Mouse (Mus musculus): Measurements from ENCODE around the gene Tgfbrap1. TPM values are rescaled to one million over a fixed set of nuclear protein-coding genes. Genes with fewer than 3 reads are reported as not detected.
A peak's percentile ranks its signal among the peaks of the same experiment; 100 is the strongest.
"Not testable (repeated sequence)": the region's sequence is repeated elsewhere in the genome, so short reads cannot be mapped to it uniquely, and the experiment has no call there.

Gene Tgfbrap1
- total RNA-seq, 4 experiments from 2014 or later: 40.2 to 44.5 (median 41.7) TPM

- no peak for DNase-seq (ENCODE audit: low spot score in 2 of 2)
Observed at GRCm38 (mm10) chr1:43036014-43036413, 62.4 kb downstream of the Tgfbrap1 start.

- not testable (repeated sequence) for DNase-seq (ENCODE audit: low spot score in 2 of 2)
Observed at GRCm38 (mm10) chr1:43015153-43015685, 83.2 kb downstream of the Tgfbrap1 start.

- DNase-seq (ENCODE audit: low spot score in 2 of 2): no peak
Observed at GRCm38 (mm10) chr1:43010461-43010860, 88.0 kb downstream of the Tgfbrap1 start.

GRCm38 (mm10) chr1:43006524-43006923 lies 91.9 kb downstream of the Tgfbrap1 start:
- DNase-seq (ENCODE audit: low spot score in 2 of 2): no peak

GRCm38 (mm10) chr1:43006051-43006514 lies 92.4 kb downstream of the Tgfbrap1 start:
- peak; percentile 21 for DNase-seq (ENCODE audit: low spot score in 2 of 2)

Small RNAs within 50 kb of the gene (microRNA-seq; reads per million reads assigned to microRNA genes)
- gene Gm24001: 0 reads per million in 2 experiments

Other genes with a start within 250 kb of the Tgfbrap1 start
- gene Mrps9, start 247.4 kb downstream of the Tgfbrap1 start, total RNA-seq (2022): 10 to 100 TPM; 40.0 to 49.9 (median 46.9) TPM
- 10 to 100 TPM; 19.2 to 30.2 (median 22.7) TPM for gene Gpr45, start 145.8 kb downstream of the Tgfbrap1 start, total RNA-seq (2022)
- 10 to 100 TPM; 23.2 to 25.6 (median 24.2) TPM for gene AI597479, start 73 bp upstream of the Tgfbrap1 start, total RNA-seq (2022)
- 10 to 100 TPM; 32.1 to 48.0 (median 39.6) TPM for gene Fhl2, start 98.3 kb upstream of the Tgfbrap1 start, total RNA-seq (2022)